Mouse (Mus musculus) limb, embryonic 13.5 days (tissue): ENCODE measurements around the gene Stat2. TPM values are rescaled to one million over a fixed set of nuclear protein-coding genes. Genes with fewer than 3 reads are reported as not detected.
"Not testable (repeated sequence)": the region's sequence is repeated elsewhere in the genome, so short reads cannot be mapped to it uniquely, and the experiment has no call there.

Experiments
- ATAC-seq: fragments of 200-750 bp; cut with Nextera tagmentation; 2 replicates; pipeline ENCODE4 v1.8.0; 2017; ENCODE audit warnings: low read depth, moderate number of reproducible peaks, moderate TSS enrichment; ENCODE audit not compliant: low FRiP score
- H3K27ac ChIP-seq: fragments of 300-500 bp; sonication (generic); 2 replicates; pipeline ENCODE4 v1.5.1; 2015; ENCODE audit warnings: inconsistent platforms, mild to moderate bottlenecking, moderate library complexity
- H3K27me3 ChIP-seq: fragments of 300-500 bp; sonication (generic); 2 replicates; pipeline ENCODE4 v1.6.1; 2015; ENCODE audit warnings: mild to moderate bottlenecking, inconsistent platforms
- H3K36me3 ChIP-seq: fragments of 300-500 bp; sonication (generic); 2 replicates; pipeline ENCODE4 v1.6.1; 2015; ENCODE audit warnings: inconsistent platforms, mild to moderate bottlenecking, moderate library complexity
- H3K4me1 ChIP-seq: fragments of 300-500 bp; sonication (generic); 2 replicates; pipeline ENCODE4 v1.6.1; 2015; ENCODE audit warnings: inconsistent platforms
- H3K4me2 ChIP-seq: fragments of 300-500 bp; sonication (generic); replicated peaks from 2 replicates; pipeline ENCODE4 v1.6.1; 2015; ENCODE audit warnings: inconsistent platforms, mild to moderate bottlenecking, moderate library complexity
- H3K4me3 ChIP-seq: fragments of 300-500 bp; sonication (generic); 2 replicates; pipeline ENCODE4 v1.5.1; 2015; ENCODE audit warnings: moderate library complexity, mild to moderate bottlenecking, inconsistent platforms
- H3K9ac ChIP-seq: fragments of 300-500 bp; sonication (generic); 2 replicates; pipeline ENCODE4 v1.6.1; 2015; ENCODE audit warnings: mild to moderate bottlenecking, inconsistent platforms
- H3K9me3 ChIP-seq: fragments of 300-500 bp; sonication (generic); 2 replicates; pipeline ENCODE4 v1.6.1; 2016; ENCODE audit warnings: inconsistent platforms
- WGBS: fragments of 180-500 bp; shearing (Covaris S2); methylation state at CpG from one replicate; pipeline ENCODE4 v1.1.7; 2015; 5-methylcytosine and 5-hydroxymethylcytosine counted together
- polyA plus RNA-seq: library from polyadenylated mRNA; unstranded; fragments of >200 nt; fragmentation: Nextera tagmentation; extraction: Ambion mirVana; gene quantifications from 2 replicates; pipeline ENCODE4 v1.2.1, GENCODE M21; 2015

Gene Stat2
- polyA plus RNA-seq, 1 experiment from 2014 or later, result 16.6 TPM

- H3K36me3 ChIP-seq, result peaks cover 69% of the 10 kb centered on the region
- H3K27me3 ChIP-seq, result no peaks in the 10 kb centered on the region
- no peak overlapping the region for H3K9ac ChIP-seq
- no peaks in the 10 kb centered on the region for H3K9me3 ChIP-seq
- WGBS, result 90% methylated on average over 20 of the region's 20 CpGs
- H3K4me1 ChIP-seq, result no peaks in the 10 kb centered on the region
- no peak overlapping the region for H3K27ac ChIP-seq
- no peak for ATAC-seq
- H3K4me2 ChIP-seq, result no peak overlapping the region
- H3K4me3 ChIP-seq, result no peak overlapping the region
Measured at GRCm38 (mm10) chr10:128282886-128283450, 12.6 kb downstream of the Stat2 start.

GRCm38 (mm10) chr10:128283604-128284579, 13.5 kb downstream of the Stat2 start:
- Histone ChIP-seq H3K9ac (no peak overlapping the region), H3K4me3 (no peak overlapping the region), H3K9me3 (no peaks in the 10 kb centered on the region), H3K27me3 (no peaks in the 10 kb centered on the region), H3K36me3 (peaks cover 70% of the 10 kb centered on the region), H3K27ac (no peak overlapping the region), H3K4me1 (no peaks in the 10 kb centered on the region), H3K4me2 (no peak overlapping the region)
- 63% methylated on average over 31 of the region's 31 CpGs for WGBS
- ATAC-seq, result no peak; the same call in 1 of the 2 replicates

- not testable (repeated sequence) for H3K9ac ChIP-seq, H3K4me3 ChIP-seq, H3K27me3 ChIP-seq, ATAC-seq, H3K9me3 ChIP-seq, H3K27ac ChIP-seq, H3K4me1 ChIP-seq, H3K4me2 ChIP-seq
- peaks cover 52% of the 10 kb centered on the region for H3K36me3 ChIP-seq
- WGBS, result 50% methylated on average over 1 of the region's 1 CpGs
Measured at GRCm38 (mm10) chr10:128290594-128290993, 20.2 kb downstream of the Stat2 start.

GRCm38 (mm10) chr10:128296370-128297090, 26.2 kb downstream of the Stat2 start:
- Histone ChIP-seq H3K27me3 (no peaks in the 10 kb centered on the region), H3K9ac (peak overlapping the region; percentile 35; the same call in 1 of the 2 replicates), H3K4me3 (no peak overlapping the region), H3K9me3 (no peaks in the 10 kb centered on the region), H3K36me3 (peaks cover 10% of the 10 kb centered on the region), H3K27ac (no peak overlapping the region), H3K4me2 (no peak overlapping the region), H3K4me1 (peaks cover 11% of the 10 kb centered on the region; the same call in 1 of the 2 replicates)
- no peak for ATAC-seq
- 78% methylated on average over 13 of the region's 13 CpGs for WGBS

- ATAC-seq, result no peak
- no peak overlapping the region for H3K4me3 ChIP-seq
- H3K27me3 ChIP-seq, result no peaks in the 10 kb centered on the region
- no peaks in the 10 kb centered on the region for H3K9me3 ChIP-seq
- H3K4me1 ChIP-seq, result peaks cover 12% of the 10 kb centered on the region
- 65% methylated on average over 4 of the region's 4 CpGs for WGBS
- H3K36me3 ChIP-seq, result peaks cover 4% of the 10 kb centered on the region; the same call in 1 of the 2 replicates
- peak overlapping the region; percentile 3; the same call in 1 of the 2 replicates for H3K4me2 ChIP-seq
- peak overlapping the region; percentile 25; the same call in 1 of the 2 replicates for H3K9ac ChIP-seq
- peak overlapping the region; percentile 22; the same call in 1 of the 2 replicates for H3K27ac ChIP-seq
Measured at GRCm38 (mm10) chr10:128297221-128297620, 26.9 kb downstream of the Stat2 start.

- Histone ChIP-seq H3K9me3 (no peaks in the 10 kb centered on the region), H3K36me3 (peaks cover under 1% of the 10 kb centered on the region; the same call in 1 of the 2 replicates), H3K4me1 (peaks cover 16% of the 10 kb centered on the region), H3K27ac (peak overlapping the region; percentile 56; the same call in 1 of the 2 replicates), H3K4me2 (peak overlapping the region; percentile 3; the same call in 1 of the 2 replicates), H3K27me3 (no peaks in the 10 kb centered on the region), H3K9ac (peak overlapping the region; percentile 25; the same call in 1 of the 2 replicates), H3K4me3 (no peak overlapping the region)
- ATAC-seq, result 0 out of 2 replicates have a peak, but pooled peaks have one; percentile 28
- WGBS, result 59% methylated on average over 11 of the region's 11 CpGs
Measured at GRCm38 (mm10) chr10:128297622-128298021, 27.3 kb downstream of the Stat2 start.

GRCm38 (mm10) chr10:128298243-128298642, 27.9 kb downstream of the Stat2 start:
- Histone ChIP-seq H3K4me3 (no peak overlapping the region), H3K27ac (no peak overlapping the region), H3K9ac (no peak overlapping the region), H3K27me3 (no peaks in the 10 kb centered on the region), H3K9me3 (no peaks in the 10 kb centered on the region), H3K4me1 (peaks cover 16% of the 10 kb centered on the region), H3K4me2 (no peak overlapping the region), H3K36me3 (no peaks in the 10 kb centered on the region)
- ATAC-seq, result no peak
- 78% methylated on average over 6 of the region's 6 CpGs for WGBS

GRCm38 (mm10) chr10:128298702-128299171, 28.4 kb downstream of the Stat2 start, which contains the start of gene Il23a:
Gene Il23a (minus strand): TSS chr10:128298752.
- WGBS, result 84% methylated on average over 11 of the region's 11 CpGs

GRCm38 (mm10) chr10:128302357-128302756, 32.0 kb downstream of the Stat2 start:
- WGBS, result 33% methylated on average over 3 of the region's 3 CpGs
- Histone ChIP-seq H3K4me3 (peak overlapping the region; percentile 56), H3K27me3 (no peaks in the 10 kb centered on the region), H3K36me3 (peaks cover 6% of the 10 kb centered on the region; the same call in 1 of the 2 replicates), H3K4me2 (peak overlapping the region; percentile 85), H3K9ac (peak overlapping the region; percentile 88), H3K27ac (peak overlapping the region; percentile 95), H3K4me1 (peaks cover 22% of the 10 kb centered on the region), H3K9me3 (no peaks in the 10 kb centered on the region)
- ATAC-seq, result no peak

More at GRCm38 (mm10) chr10:128298702-128299171, 28.4 kb downstream of the Stat2 start, which contains the start of gene Il23a:
- H3K27ac ChIP-seq, result peak within 1 kb of the TSS; percentile 56; the same call in 1 of the 2 replicates
- H3K9ac ChIP-seq, result peak within 1 kb of the TSS; percentile 25; the same call in 1 of the 2 replicates
- H3K4me3 ChIP-seq, result no peak within 1 kb of the TSS
- peaks cover 18% of the 10 kb centered on the region for H3K4me1 ChIP-seq
- H3K27me3 ChIP-seq, result no peaks in the 10 kb centered on the region
- no peak for ATAC-seq
- peak within 1 kb of the TSS; percentile 3; the same call in 1 of the 2 replicates for H3K4me2 ChIP-seq
- no peaks in the 10 kb centered on the region for H3K9me3 ChIP-seq
- no peaks in the 10 kb centered on the region for H3K36me3 ChIP-seq

- peak; percentile 16; the same call in 1 of the 2 replicates for ATAC-seq
- H3K27ac ChIP-seq, result peak overlapping the region; percentile 95
- under 1% methylated on average over 9 of the region's 9 CpGs for WGBS
- H3K36me3 ChIP-seq, result peaks cover 6% of the 10 kb centered on the region; the same call in 1 of the 2 replicates
- peak overlapping the region; percentile 88 for H3K9ac ChIP-seq
- peak overlapping the region; percentile 56 for H3K4me3 ChIP-seq
- no peaks in the 10 kb centered on the region for H3K9me3 ChIP-seq
- H3K4me1 ChIP-seq, result peaks cover 18% of the 10 kb centered on the region
- H3K27me3 ChIP-seq, result no peaks in the 10 kb centered on the region
- peak overlapping the region; percentile 85 for H3K4me2 ChIP-seq
Measured at GRCm38 (mm10) chr10:128302785-128303125, 32.4 kb downstream of the Stat2 start.
